Mouse (Mus musculus) limb, embryonic 13.5 days (tissue): ENCODE data around the gene Prpsap1. TPM values are rescaled to one million over a fixed set of nuclear protein-coding genes. Genes with fewer than 3 reads are reported as not detected.

Experiments used
- polyA plus RNA-seq: library from polyadenylated mRNA; unstranded; fragments of >200 nt; fragmentation: Nextera tagmentation; extraction: Ambion mirVana; gene quantifications from 2 replicates; pipeline ENCODE4 v1.2.1, GENCODE M21; 2015

The Prpsap1 gene
- polyA plus RNA-seq, 1 experiment from 2014 or later: 199 TPM

Other genes with a start within 250 kb of the Prpsap1 start
- 109 and 110 TPM in 2 replicates for gene Srp68, start 220.0 kb downstream of the Prpsap1 start, polyA plus RNA-seq
- 0.18 and 0.27 TPM in 2 replicates for gene Galr2, start 213.3 kb downstream of the Prpsap1 start, polyA plus RNA-seq
- 76.5 and 80.2 TPM in 2 replicates for gene Exoc7, start 187.0 kb downstream of the Prpsap1 start, polyA plus RNA-seq
- 0.25 and 0.37 TPM in 2 replicates for gene Foxj1, start 158.8 kb downstream of the Prpsap1 start, polyA plus RNA-seq
- gene Rnf157, start 81.2 kb downstream of the Prpsap1 start, polyA plus RNA-seq: 18.6 and 18.7 TPM in 2 replicates
- 28.2 and 30.2 TPM in 2 replicates for gene Ubald2, start 60.1 kb downstream of the Prpsap1 start, polyA plus RNA-seq
- gene Qrich2, start 28.0 kb downstream of the Prpsap1 start, polyA plus RNA-seq: 0.17 and 0.24 TPM in 2 replicates
- gene Sphk1, start 36.7 kb upstream of the Prpsap1 start, polyA plus RNA-seq: 2.3 and 2.9 TPM in 2 replicates
- gene Ube2o, start 87.2 kb upstream of the Prpsap1 start, polyA plus RNA-seq: 10.3 and 12.1 TPM in 2 replicates
- gene Aanat, start 92.2 kb upstream of the Prpsap1 start, polyA plus RNA-seq: not detected in 2 replicates
- gene Rhbdf2, start 132.8 kb upstream of the Prpsap1 start, polyA plus RNA-seq: 4.0 and 5.1 TPM in 2 replicates
- gene Prcd, start 159.3 kb upstream of the Prpsap1 start, polyA plus RNA-seq: 0.56 and 0.83 TPM in 2 replicates
- 6.0 and 7.2 TPM in 2 replicates for gene Cygb, start 160.1 kb upstream of the Prpsap1 start, polyA plus RNA-seq